Mouse (Mus musculus) skeletal muscle tissue, adult 2 months (tissue): ENCODE results near the gene Mrgprf.

ENCODE experiments used
- DNase-seq: peaks from one replicate; pipeline ENCODE4 v3.0.0-alpha.2; 2012; ENCODE audit warnings: low read depth, low spot score

Gene Mrgprf

GRCm38 (mm10) chr7:145301008-145301340, 346 bp downstream of the Mrgprf start:
- DNase-seq = no peak

- DNase-seq = peak; percentile 51
These were observed 845 bp downstream of the Mrgprf start for GRCm38 (mm10) chr7:145301341-145302005.

GRCm38 (mm10) chr7:145302488-145303285, 2.1 kb downstream of the Mrgprf start:
- DNase-seq = peak; percentile 76

GRCm38 (mm10) chr7:145304153-145304552, 3.5 kb downstream of the Mrgprf start:
- no peak for DNase-seq

GRCm38 (mm10) chr7:145307636-145308035, 7.0 kb downstream of the Mrgprf start:
- no peak for DNase-seq

GRCm38 (mm10) chr7:145308061-145308675, 7.5 kb downstream of the Mrgprf start:
- DNase-seq = no peak

GRCm38 (mm10) chr7:145308866-145309265, 8.2 kb downstream of the Mrgprf start:
- DNase-seq = no peak

- DNase-seq = no peak
These were observed 9.2 kb downstream of the Mrgprf start for GRCm38 (mm10) chr7:145309877-145310276.

GRCm38 (mm10) chr7:145310526-145310925, 9.9 kb downstream of the Mrgprf start:
- no peak for DNase-seq

GRCm38 (mm10) chr7:145312137-145312536, 11.5 kb downstream of the Mrgprf start:
- no peak for DNase-seq

- no peak for DNase-seq
These were observed 14.3 kb downstream of the Mrgprf start, which contains the start of gene Mrgprd for GRCm38 (mm10) chr7:145314785-145315411. Mrgprd (plus strand) TSS chr7:145314835.

GRCm38 (mm10) chr7:145317522-145317921, 16.9 kb downstream of the Mrgprf start:
- no peak for DNase-seq

- DNase-seq = no peak
These were observed 18.9 kb downstream of the Mrgprf start for GRCm38 (mm10) chr7:145319481-145319880.

GRCm38 (mm10) chr7:145323607-145324006, 23.0 kb downstream of the Mrgprf start:
- DNase-seq = no peak

GRCm38 (mm10) chr7:145325697-145326096, 25.1 kb downstream of the Mrgprf start:
- no peak for DNase-seq

GRCm38 (mm10) chr7:145329982-145330381, 29.4 kb downstream of the Mrgprf start:
- DNase-seq = no peak

GRCm38 (mm10) chr7:145330641-145331040, 30.0 kb downstream of the Mrgprf start:
- no peak for DNase-seq

- DNase-seq = no peak
These were observed 31.9 kb downstream of the Mrgprf start for GRCm38 (mm10) chr7:145332376-145333041.

GRCm38 (mm10) chr7:145333936-145334335, 33.3 kb downstream of the Mrgprf start:
- no peak for DNase-seq

GRCm38 (mm10) chr7:145334428-145335027, 33.9 kb downstream of the Mrgprf start:
- DNase-seq = no peak

GRCm38 (mm10) chr7:145335199-145335598, 34.6 kb downstream of the Mrgprf start:
- DNase-seq = no peak
